Mouse (Mus musculus) Muller cell, postnatal 12 days (primary cell): ENCODE measurements at regions not wholly inside any gene's neighbourhood (a gene's known extent, or its start where the extent isn't known, plus 50 kb on each side); places are given as distances from the start of the nearest gene placed in this dataset.

Experiments used
- DNase-seq: peaks from one replicate; pipeline ENCODE4 v3.0.0-alpha.2; 2015; ENCODE audit errors: inconsistent ontology term

DNA sequence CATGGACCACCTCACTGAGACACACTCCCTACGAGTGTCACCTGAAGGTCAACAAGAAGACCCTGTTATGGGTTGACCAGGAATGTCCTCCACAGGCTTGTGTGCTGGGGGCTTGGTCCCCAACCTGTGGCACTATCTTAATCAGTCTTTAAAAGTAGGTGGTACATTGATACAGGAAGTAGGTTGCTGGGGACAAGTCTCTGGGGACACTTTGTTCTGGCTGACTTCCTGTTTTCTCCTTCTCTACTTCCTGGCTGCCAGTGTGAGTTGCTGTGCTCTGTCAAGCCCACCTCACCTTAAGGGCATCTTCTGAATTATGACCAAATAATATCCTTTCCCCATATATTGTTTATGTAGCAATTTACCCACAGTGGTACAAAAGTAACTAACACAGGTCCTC, 96.1 kb downstream of the Cct6b start:
- DNase-seq, result no peak

DNA sequence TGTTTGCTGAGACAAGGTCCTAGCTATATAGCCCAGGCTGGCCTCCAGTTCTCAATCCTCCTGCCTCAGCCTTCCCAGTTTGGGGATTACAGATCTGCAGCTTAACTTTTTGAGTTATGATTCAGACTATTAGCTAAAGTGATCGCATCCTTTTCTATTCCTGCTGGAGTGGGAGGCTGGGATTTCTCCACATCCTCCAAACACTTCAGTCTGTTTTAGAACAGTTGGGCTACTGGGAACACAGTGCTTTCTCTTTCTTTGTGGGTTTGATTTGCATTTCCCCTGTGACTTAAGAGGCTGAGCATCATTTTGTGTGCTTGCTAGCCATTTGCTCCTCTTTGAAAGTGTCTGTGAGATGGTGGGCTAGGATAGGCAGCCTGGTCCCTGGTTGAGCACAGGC, 100.0 kb downstream of the Cct6b start:
- no peak for DNase-seq

DNA sequence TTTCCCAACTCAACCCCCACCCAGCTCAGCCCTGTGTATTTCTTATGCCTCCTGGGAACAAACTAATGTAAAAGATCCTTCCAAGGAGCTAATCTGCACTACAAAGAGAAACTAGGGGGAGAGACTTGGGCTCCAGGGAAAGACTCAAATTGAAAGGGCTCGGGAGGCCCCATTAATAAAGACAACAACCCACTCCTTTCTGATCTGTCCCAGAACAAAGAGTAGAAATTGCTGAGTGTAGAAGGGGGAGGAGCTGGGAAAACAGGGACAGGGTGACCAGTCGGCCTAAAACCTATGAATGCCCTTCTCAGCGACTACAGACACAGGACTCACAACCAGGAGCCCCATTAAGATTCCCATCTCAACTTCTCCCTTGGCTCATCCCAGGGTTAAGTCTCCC, 102.0 kb downstream of the Cct6b start:
- no peak for DNase-seq

- DNase-seq, result no peak
Measured at GRCm38 (mm10) chr11:82651751-82652150, 112.4 kb downstream of the Cct6b start.

DNA sequence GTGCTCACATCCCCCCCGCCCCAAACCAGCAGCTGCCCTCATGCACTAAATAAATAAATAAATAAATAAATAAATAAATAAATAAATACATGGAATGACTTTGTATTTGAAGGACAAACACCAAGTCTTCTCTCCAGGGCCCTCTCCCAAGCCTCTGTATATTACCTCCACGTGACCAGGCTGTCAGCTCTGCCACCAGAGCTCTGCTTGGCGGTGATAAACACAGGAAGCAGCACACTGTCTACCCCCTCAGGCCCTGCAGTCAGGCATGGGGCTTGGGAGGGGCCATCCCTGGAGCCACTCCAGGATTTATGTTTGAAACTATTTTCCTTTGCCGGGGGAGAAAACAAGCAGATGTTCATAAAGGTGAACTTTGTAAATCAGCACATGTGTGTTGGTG, 125.6 kb downstream of the Cct6b start:
- DNase-seq, result no peak

DNA sequence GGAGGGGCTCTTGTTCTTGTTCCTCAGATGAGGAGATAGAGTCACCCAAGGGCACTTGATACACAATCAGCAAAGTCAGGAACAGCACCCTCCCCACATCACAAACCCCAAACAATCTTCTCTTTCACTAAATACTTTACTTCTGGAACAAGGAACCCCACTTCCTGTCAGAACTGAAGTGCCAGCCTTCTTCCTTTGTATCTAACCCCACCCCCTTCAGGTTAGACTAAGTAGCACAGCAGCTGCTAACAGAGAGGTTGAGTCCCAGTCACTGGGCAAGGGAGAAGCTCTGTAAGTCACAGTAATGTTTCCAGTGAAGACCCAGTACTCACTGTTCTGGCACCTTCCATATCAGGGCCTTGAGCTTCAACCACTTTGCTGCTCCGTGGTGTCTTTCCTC, 131.9 kb downstream of the Cct6b start:
- DNase-seq, result no peak

GRCm38 (mm10) chr11:82631387-82631786, 132.7 kb downstream of the Cct6b start:
- DNase-seq, result no peak

DNA sequence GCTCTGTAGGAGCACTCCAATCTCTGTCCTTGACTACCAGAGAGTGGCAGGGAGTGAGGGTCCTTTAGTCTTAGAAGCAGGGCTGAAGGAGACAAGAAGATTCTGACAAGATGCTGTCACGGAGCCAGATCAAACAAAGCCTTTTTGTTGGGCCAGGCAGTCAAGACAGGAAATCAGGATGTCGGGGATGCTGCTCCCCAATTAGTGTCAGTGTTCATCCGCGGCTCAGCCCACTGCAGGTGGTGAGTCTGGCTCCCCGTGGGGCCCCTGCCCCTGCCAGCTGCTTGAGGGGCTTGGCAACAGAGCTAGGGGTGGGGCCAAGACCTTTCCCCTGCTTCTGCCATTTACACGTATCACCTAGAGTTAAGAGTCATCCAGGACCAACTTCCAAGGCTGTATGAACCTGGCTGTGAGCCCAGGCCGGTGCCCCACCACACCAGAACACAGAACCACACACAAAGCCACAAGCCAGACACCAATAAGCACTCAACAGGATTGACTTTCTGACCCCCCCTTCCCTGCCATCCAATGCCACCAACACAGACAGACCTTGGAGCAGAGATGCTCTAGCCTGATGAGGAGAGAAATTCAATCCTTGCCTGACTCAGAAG, 137.5 kb downstream of the Cct6b start:
- no peak for DNase-seq

GRCm38 (mm10) chr11:82621061-82621460, 143.1 kb downstream of the Cct6b start:
- no peak for DNase-seq

GRCm38 (mm10) chr11:82619418-82619817, 144.7 kb downstream of the Cct6b start:
- no peak for DNase-seq

DNA sequence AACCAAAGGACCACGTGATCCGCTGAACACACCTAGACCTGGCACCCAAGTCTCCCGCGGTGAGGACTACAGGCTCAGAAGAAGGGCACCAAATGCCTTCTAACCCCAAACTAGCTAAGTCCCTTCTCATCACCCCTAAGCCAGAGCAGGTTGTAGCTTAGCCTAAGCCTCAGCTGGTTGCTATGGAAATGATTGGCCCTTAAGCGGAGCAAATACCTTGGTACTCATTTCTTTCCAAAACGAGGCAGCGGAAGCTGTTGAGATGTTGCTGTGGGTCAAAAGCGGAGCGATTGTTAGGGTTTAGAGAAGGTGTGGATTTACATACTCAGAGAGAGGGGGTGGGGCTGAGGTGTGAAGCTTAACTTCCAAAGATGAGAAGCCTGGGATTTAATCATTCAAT, 145.7 kb downstream of the Cct6b start:
- no peak for DNase-seq

DNA sequence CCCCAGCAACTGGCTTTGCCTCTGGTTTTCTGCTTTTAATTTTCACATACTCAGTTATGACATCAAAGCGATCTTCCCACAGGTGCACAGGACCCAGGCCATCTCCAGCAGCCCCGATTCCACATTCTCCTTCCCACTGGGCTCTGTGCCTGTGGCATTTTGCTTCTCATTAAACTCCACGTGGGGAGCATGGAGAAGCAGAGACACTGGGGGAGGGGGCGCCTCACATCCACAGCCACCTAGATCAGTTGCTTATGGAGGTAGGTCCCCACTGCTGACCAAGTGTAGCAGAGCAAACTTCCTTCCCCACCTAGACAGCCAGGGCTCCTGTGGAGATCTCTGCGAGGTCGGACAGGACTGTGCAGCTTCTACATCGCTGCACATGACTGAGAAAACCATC, 147.3 kb downstream of the Cct6b start:
- no peak for DNase-seq

- no peak for DNase-seq
Measured at GRCm38 (mm10) chr11:82614356-82614755, 149.8 kb downstream of the Cct6b start.

DNA sequence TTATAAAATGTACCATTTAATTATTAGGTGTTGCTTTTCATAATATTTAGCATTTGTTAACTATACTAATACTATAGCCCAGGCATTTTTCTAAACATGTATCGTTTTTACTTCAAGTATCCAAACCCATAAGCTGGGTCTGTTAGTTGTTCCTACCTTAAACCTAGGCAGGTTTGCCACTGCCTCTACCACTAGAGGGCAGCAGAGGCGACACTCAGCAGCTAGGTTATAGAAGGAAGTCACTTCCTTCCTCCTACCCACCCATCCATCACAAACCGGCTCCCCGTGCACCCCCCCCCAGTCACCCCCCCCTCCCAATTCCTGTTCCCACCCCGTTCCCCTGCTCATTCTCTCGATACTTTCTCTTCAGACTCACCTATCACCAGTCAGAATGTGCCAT, 150.6 kb downstream of the Cct6b start:
- peak; percentile 18 for DNase-seq

DNA sequence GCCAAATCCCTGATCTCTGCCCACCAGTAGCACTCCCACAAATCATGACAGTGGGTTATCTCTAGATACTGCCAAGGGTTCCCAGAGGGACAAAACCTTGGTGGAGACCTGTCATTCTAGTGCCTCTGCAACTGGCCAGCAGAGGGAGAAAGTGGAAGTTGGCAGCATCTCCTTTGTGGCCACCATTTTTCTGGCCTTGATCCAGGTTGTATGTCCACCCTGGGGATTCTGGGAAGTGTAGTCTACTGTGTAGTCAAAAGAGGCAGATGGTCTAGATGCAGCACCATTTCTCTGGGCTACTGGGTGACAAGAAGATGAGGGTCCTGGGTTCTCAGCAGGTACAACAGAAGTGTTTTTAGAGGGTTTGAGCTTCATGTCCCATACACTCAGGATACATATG, 152.1 kb downstream of the Cct6b start:
- DNase-seq, result peak; percentile 63

- no peak for DNase-seq
Measured at GRCm38 (mm10) chr11:82608963-82609362, 155.2 kb downstream of the Cct6b start.

- DNase-seq, result no peak
Measured at GRCm38 (mm10) chr11:82607661-82608060, 156.5 kb downstream of the Cct6b start.

- no peak for DNase-seq
Measured at GRCm38 (mm10) chr11:82604251-82604835, 159.8 kb downstream of the Cct6b start.

DNA sequence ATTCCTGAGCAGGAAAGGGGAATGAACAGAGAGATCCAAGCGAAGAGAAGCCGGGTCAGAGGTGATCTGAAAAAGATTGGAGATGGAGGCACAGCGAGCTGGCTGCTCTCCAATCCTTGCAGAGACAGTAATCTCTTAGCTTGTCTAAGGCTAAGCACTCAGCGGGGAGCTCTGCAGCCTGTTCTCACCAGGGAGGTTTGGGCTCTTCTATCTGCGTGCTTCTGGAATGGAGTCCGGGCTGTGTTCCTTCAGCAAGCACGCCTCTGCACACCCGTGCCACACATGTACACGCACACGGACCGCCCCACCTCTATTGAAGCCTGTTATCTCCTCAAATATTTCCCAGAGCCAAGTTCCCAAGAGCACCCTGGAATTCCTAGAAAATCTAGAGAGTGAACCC, 161.3 kb downstream of the Cct6b start:
- DNase-seq, result no peak

DNA sequence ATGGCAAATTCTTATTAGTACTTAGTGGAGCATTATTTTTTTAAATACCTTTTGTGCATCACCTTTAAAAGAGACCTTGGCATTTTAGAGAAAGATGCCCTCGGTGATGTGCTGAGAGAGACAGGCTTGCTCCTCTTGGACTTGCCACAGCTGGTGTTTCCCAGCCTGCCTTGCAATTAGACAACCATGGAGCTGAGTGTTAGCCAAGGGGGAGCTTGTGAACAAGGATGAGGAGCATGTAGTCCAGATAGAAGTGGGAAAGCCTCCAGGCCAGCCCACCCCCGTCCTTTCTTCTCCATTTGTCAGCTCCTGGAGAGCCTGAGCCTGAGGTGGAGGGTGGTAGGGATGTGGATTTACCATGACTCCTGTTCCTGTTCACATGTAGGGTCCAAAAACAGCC, 161.9 kb downstream of the Cct6b start:
- DNase-seq, result no peak

DNA sequence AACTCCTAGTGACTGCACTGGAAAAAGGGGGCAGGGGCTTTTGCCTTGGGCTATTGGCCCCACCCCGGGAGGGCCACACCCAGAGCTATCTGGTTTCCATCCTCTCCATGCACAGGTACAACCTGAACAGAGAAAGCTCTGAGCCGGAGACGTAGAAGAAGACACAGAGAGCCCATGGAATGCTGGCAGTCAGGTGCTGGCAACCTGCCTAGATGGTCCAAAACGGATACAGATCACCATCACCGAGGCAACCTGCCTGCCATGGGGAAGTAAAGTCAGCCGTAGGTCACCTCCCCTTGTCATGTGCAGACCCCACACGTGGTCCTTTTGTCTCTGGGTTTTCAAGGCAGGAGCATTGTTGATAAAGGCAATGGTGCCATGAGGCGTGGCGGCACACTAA, 164.0 kb downstream of the Cct6b start:
- DNase-seq, result no peak

- DNase-seq, result no peak
Measured at GRCm38 (mm10) chr11:82597757-82598156, 166.4 kb downstream of the Cct6b start.

- DNase-seq, result no peak
Measured at GRCm38 (mm10) chr11:82596801-82597200, 167.3 kb downstream of the Cct6b start.

DNA sequence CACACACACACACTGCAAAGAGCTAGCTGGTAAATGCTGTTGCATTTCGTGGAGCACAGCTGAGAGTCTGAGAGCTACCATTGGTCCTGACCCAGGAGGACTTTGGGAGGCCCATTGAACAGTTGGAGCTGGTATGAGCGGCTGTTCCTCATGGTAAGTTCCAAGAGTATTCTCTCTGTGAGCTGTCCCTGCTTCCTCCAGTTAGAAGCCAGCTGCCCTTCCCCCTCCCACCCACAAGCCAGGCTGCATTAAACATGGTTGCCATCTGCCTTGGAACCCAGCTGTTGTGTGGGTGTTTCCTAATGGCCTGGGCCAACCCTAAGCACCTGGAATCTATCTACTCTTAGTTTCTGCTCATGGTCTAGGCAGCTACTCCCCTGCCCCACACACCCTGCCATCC, 174.4 kb downstream of the Cct6b start:
- DNase-seq, result no peak
